ENCODE assay signal across 10 mouse cellular contexts in the genomic region with DNA sequence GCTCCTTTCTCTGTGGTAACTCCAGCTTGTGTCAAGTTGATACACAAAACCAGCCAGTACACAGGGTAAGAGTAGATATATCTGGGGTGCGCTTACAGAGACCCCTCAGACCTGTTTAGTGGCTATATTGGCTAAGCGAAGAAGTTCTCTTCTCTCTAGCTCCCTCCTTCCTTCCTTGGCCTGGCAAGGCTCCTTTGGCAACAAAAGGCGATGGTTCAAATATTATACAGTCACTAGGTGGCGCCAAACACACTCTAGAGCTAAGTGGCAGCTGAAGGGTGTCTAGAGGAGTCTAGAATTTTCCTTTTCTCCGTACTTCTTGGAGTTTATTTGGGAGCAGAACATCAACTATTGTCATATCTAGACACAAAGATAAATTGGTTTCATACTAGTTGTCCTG. TPM values are rescaled to one million over a fixed set of nuclear protein-coding genes. Genes with fewer than 3 reads are reported as not detected.
A peak's percentile ranks its signal among the peaks of the same experiment; 100 is the strongest.
DNase-seq lines count a peak whose midpoint lies in the region; ATAC-seq lines count a peak whose summit lies in the region.
"Had no signal": no experiment of that assay in that cellular context is flagged by ENCODE, and none has a peak within 500 bp of the region (broad histone marks: within the 10 kb centered on the region; RNA-seq: fewer than 3 reads in every experiment).

No protein-coding gene starts in this region.

- no peaks in the 10 kb centered on the region for H3K9me3 ChIP-seq in forebrain, embryonic 13.5 days (replicated peaks)
- H3K9me3 ChIP-seq in forebrain, embryonic 15.5 days = no peaks in the 10 kb centered on the region
- H3K9me3 ChIP-seq: hindbrain, embryonic 15.5 days had no signal

- 0 out of 2 replicates have a peak, but pooled peaks have one; percentile 8 for ATAC-seq in forebrain, embryonic 13.5 days
- ATAC-seq in forebrain, embryonic 15.5 days (replicated peaks) = no peak

- no peaks in the 10 kb centered on the region for H3K4me1 ChIP-seq in forebrain, embryonic 13.5 days
- H3K4me1 ChIP-seq in forebrain, embryonic 15.5 days = no peaks in the 10 kb centered on the region
- H3K4me1 ChIP-seq: hindbrain, embryonic 15.5 days had no signal

- H3K27ac ChIP-seq in forebrain, embryonic 13.5 days = no peak overlapping the region
- no peak overlapping the region for H3K27ac ChIP-seq in forebrain, embryonic 15.5 days (replicated peaks)
- H3K27ac ChIP-seq: hindbrain, embryonic 15.5 days had no signal

- 35% methylated on average over 5 of the region's 5 CpGs for WGBS in forebrain, embryonic 13.5 days
- 34% methylated on average over 5 of the region's 5 CpGs for WGBS in forebrain, embryonic 15.5 days
- 20% methylated on average over 5 of the region's 5 CpGs for WGBS in large intestine, adult 2 months

- H3K27me3 ChIP-seq in forebrain, embryonic 13.5 days = no peaks in the 10 kb centered on the region; the same call in 1 of the 2 replicates
- H3K27me3 ChIP-seq in forebrain, embryonic 15.5 days = no peaks in the 10 kb centered on the region
- H3K27me3 ChIP-seq: hindbrain, embryonic 15.5 days had no signal

- H3K36me3 ChIP-seq in forebrain, embryonic 13.5 days (ENCODE audit: poor library complexity, severe bottlenecking) = no peaks in the 10 kb centered on the region
- no peaks in the 10 kb centered on the region for H3K36me3 ChIP-seq in forebrain, embryonic 15.5 days
- H3K36me3 ChIP-seq: hindbrain, embryonic 15.5 days had no signal

- no peak overlapping the region for H3K9ac ChIP-seq in forebrain, embryonic 13.5 days
- no peak overlapping the region for H3K9ac ChIP-seq in forebrain, embryonic 15.5 days (replicated peaks)
- H3K9ac ChIP-seq: hindbrain, embryonic 15.5 days had no signal

- peak; percentile 34 for DNase-seq in right cerebral cortex, adult 18-20 months
- DNase-seq in right cerebral cortex, postnatal 25 days = no peak
- peak; percentile 88 for DNase-seq in embryo, embryonic 10 days (ENCODE audit: low spot score)
- peak; percentile 25 for DNase-seq in large intestine, adult 2 months (ENCODE audit: low read depth, low spot score)
- peak; percentile 66 for DNase-seq in mesoderm, embryonic 11.5 days (ENCODE audit: low read depth, low spot score)
- no peak for DNase-seq in urinary bladder, postnatal 10 days (ENCODE audit: low spot score)

- no peak overlapping the region for H3K4me3 ChIP-seq in forebrain, embryonic 13.5 days
- H3K4me3 ChIP-seq in forebrain, embryonic 15.5 days = no peak overlapping the region
- H3K4me3 ChIP-seq: hindbrain, embryonic 15.5 days had no signal

- no peak overlapping the region for H3K4me2 ChIP-seq in forebrain, embryonic 13.5 days
- H3K4me2 ChIP-seq in forebrain, embryonic 15.5 days (replicated peaks) = no peak overlapping the region
- H3K4me2 ChIP-seq: hindbrain, embryonic 15.5 days had no signal

RNA-seq across cellular contexts. Expression of a gene that starts 37.7 kb away (rescaled TPM):
- not detected in 2 replicates for polyA plus RNA-seq in forebrain, embryonic 13.5 days (2015; fragmentation: Nextera tagmentation; extraction: Ambion mirVana)
- polyA plus RNA-seq in forebrain, embryonic 15.5 days (2015; fragmentation: Nextera tagmentation; extraction: Ambion mirVana) = not detected in 2 replicates
- polyA plus RNA-seq in large intestine, adult 2 months (2012; rRNA removed) = not detected in 2 replicates
- polyA plus RNA-seq: hindbrain, embryonic 15.5 days; neural tube, embryonic 14.5 days had no signal

RNA-seq across cellular contexts. Expression of a gene that starts 50.4 kb away (rescaled TPM):
- not detected in 2 replicates for polyA plus RNA-seq in forebrain, embryonic 13.5 days (2015; fragmentation: Nextera tagmentation; extraction: Ambion mirVana)
- 0.03 TPM in 1 of 2 replicates, not detected in the other for polyA plus RNA-seq in forebrain, embryonic 15.5 days (2015; fragmentation: Nextera tagmentation; extraction: Ambion mirVana)
- polyA plus RNA-seq in large intestine, adult 2 months (2012; rRNA removed) = 0.01 and 0.03 TPM in 2 replicates
- polyA plus RNA-seq: neural tube, embryonic 14.5 days had no signal

Comparison
In these comparisons a context has a peak if more than half of its experiments do, and no peak if none do; other contexts are left out.
1. DNase-seq: peak in right cerebral cortex, adult 18-20 months (single experiment), embryo, embryonic 10 days (single experiment), large intestine, adult 2 months (single experiment) and mesoderm, embryonic 11.5 days (single experiment); none in right cerebral cortex, postnatal 25 days (single experiment) and urinary bladder, postnatal 10 days (single experiment).